Mouse (Mus musculus) embryonic facial prominence, embryonic 15.5 days (tissue): ENCODE results near the gene Zc3h6. TPM values are rescaled to one million over a fixed set of nuclear protein-coding genes. Genes with fewer than 3 reads are reported as not detected.
A peak's percentile ranks its signal among the peaks of the same experiment; 100 is the strongest.

Experiments used
- ATAC-seq: fragments of 200-750 bp; cut with Nextera tagmentation; 2 replicates; pipeline ENCODE4 v1.8.0; 2017; ENCODE audit warnings: low read depth, moderate TSS enrichment; ENCODE audit not compliant: insufficient number of reproducible peaks, low FRiP score, low TSS enrichment
- H3K27ac ChIP-seq: fragments of 300-500 bp; sonication (generic); replicated peaks from 2 replicates; pipeline ENCODE4 v1.5.1; 2015; ENCODE audit warnings: mild to moderate bottlenecking, inconsistent platforms
- H3K27me3 ChIP-seq: fragments of 300-500 bp; sonication (generic); 2 replicates; pipeline ENCODE4 v1.6.1; 2015; ENCODE audit warnings: inconsistent platforms
- H3K36me3 ChIP-seq: fragments of 300-500 bp; sonication (generic); 2 replicates; pipeline ENCODE4 v1.6.1; 2015; ENCODE audit warnings: mild to moderate bottlenecking, inconsistent platforms
- H3K4me1 ChIP-seq: fragments of 300-500 bp; sonication (generic); 2 replicates; pipeline ENCODE4 v1.6.1; 2015; ENCODE audit warnings: inconsistent platforms
- H3K4me2 ChIP-seq: fragments of 300-500 bp; sonication (generic); replicated peaks from 2 replicates; pipeline ENCODE4 v1.6.1; 2015; ENCODE audit warnings: mild to moderate bottlenecking, inconsistent platforms
- H3K4me3 ChIP-seq: fragments of 300-500 bp; sonication (generic); replicated peaks from 2 replicates; pipeline ENCODE4 v1.5.1; 2015; ENCODE audit warnings: mild to moderate bottlenecking, inconsistent platforms
- H3K9ac ChIP-seq: fragments of 300-500 bp; sonication (generic); 2 replicates; pipeline ENCODE4 v1.6.1; 2015; ENCODE audit warnings: inconsistent platforms
- H3K9me3 ChIP-seq: fragments of 300-500 bp; sonication (generic); replicated peaks from 2 replicates; pipeline ENCODE4 v1.6.1; 2016; ENCODE audit warnings: inconsistent platforms
- WGBS: fragments of 180-500 bp; shearing (Covaris S2); methylation state at CpG from one replicate; pipeline ENCODE4 v1.1.7; 2015; 5-methylcytosine and 5-hydroxymethylcytosine counted together
- polyA plus RNA-seq: library from polyadenylated mRNA; unstranded; fragments of >200 nt; fragmentation: Nextera tagmentation; extraction: Ambion mirVana; gene quantifications from 2 replicates; pipeline ENCODE4 v1.2.1, GENCODE M21; 2015

The Zc3h6 gene
- polyA plus RNA-seq, 1 experiment from 2014 or later, result 2.5 TPM

DNA sequence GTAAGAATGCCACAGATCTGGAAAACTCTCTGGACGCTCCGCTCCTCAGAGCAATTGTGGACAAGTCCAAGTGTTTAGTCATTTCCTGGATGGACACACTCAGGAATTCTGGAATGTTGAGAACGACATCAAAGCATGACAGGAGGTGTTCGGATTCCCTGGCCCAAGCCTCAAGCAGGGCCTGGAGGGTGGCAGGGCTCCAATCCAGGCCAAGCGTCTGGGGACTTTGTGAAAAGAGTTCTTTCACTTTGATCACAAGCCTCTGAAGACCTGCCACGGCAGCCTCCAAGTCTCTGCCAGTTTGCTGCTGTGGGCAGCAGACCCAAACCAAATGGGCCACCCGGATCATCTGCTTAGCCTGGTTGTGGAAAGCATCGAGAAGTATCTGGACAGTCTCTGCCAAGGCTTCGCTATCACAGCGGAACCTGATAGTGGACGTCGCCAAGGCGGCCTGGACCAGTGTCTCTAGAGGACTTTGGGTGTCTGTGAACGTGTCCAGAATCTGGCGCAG is 71.3 kb downstream of the Zc3h6 start:
- Histone ChIP-seq H3K36me3 (no peaks in the 10 kb centered on the region), H3K27ac (no peak overlapping the region), H3K9me3 (no peaks in the 10 kb centered on the region), H3K4me1 (peaks cover 14% of the 10 kb centered on the region), H3K4me3 (peak overlapping the region; percentile 44), H3K9ac (peak overlapping the region; percentile 28; the same call in 1 of the 2 replicates), H3K4me2 (peak overlapping the region; percentile 87), H3K27me3 (peaks cover 46% of the 10 kb centered on the region)
- WGBS, result 29% methylated on average over 15 of the region's 15 CpGs
- no peak for ATAC-seq

- peak overlapping the region; percentile 28; the same call in 1 of the 2 replicates for H3K9ac ChIP-seq
- no peaks in the 10 kb centered on the region for H3K36me3 ChIP-seq
- WGBS, result 2% methylated on average over 62 of the region's 62 CpGs
- peaks cover 14% of the 10 kb centered on the region for H3K4me1 ChIP-seq
- H3K27ac ChIP-seq, result no peak overlapping the region
- H3K4me2 ChIP-seq, result peak overlapping the region; percentile 87
- no peaks in the 10 kb centered on the region for H3K9me3 ChIP-seq
- H3K4me3 ChIP-seq, result peak overlapping the region; percentile 44
- peaks cover 46% of the 10 kb centered on the region for H3K27me3 ChIP-seq
- no peak for ATAC-seq
Observed at GRCm38 (mm10) chr2:129038937-129039631, 71.9 kb downstream of the Zc3h6 start.

- ATAC-seq, result no peak
- H3K9ac ChIP-seq, result no peak overlapping the region
- H3K4me3 ChIP-seq, result no peak overlapping the region
- H3K27me3 ChIP-seq, result peaks cover 46% of the 10 kb centered on the region
- 36% methylated on average over 6 of the region's 6 CpGs for WGBS
- H3K4me2 ChIP-seq, result no peak overlapping the region
- peaks cover 14% of the 10 kb centered on the region for H3K4me1 ChIP-seq
- no peaks in the 10 kb centered on the region for H3K9me3 ChIP-seq
- H3K36me3 ChIP-seq, result no peaks in the 10 kb centered on the region
- H3K27ac ChIP-seq, result no peak overlapping the region
Observed at GRCm38 (mm10) chr2:129040567-129040966, 73.4 kb downstream of the Zc3h6 start.

DNA sequence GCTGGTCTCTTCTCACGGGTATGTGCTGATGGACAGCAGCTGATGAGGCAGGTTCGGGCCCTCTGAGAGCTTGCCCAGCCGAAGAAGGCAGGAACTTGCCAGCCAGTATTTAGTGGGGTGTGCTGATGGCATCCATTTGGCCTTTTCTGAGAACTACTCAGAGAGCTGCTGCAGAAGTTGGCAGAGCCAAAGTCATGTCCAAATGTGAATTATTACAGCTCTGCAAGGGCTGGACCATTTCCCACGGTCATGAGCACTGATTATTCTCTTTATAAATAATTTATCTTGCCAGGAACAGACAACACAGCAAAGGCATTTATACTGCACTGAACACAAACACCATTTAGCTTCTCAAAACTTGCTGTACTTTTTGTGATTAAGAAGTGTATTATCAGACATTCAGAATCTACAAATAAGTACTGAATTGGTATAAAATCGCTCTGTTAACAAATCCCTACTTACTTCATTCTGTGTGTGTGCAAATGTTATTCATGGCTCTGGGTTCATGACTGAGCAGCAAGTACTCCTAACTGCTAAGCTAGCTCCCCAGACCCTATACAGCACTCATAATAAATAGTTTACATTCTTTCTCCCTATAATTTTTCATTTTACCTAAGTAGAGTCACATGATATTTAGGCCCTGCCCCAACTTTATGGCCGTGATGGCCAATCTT is 79.1 kb downstream of the Zc3h6 start:
- Histone ChIP-seq H3K4me3 (no peak overlapping the region), H3K27ac (no peak overlapping the region), H3K9me3 (no peaks in the 10 kb centered on the region), H3K9ac (no peak overlapping the region), H3K4me1 (no peaks in the 10 kb centered on the region), H3K36me3 (no peaks in the 10 kb centered on the region), H3K27me3 (no peaks in the 10 kb centered on the region), H3K4me2 (no peak overlapping the region)
- ATAC-seq, result no peak
- WGBS, result 68% methylated on average over 6 of the region's 6 CpGs

- no peak for ATAC-seq
- H3K4me1 ChIP-seq, result no peaks in the 10 kb centered on the region
- WGBS, result 84% methylated on average over 4 of the region's 4 CpGs
- no peak overlapping the region for H3K27ac ChIP-seq
- no peaks in the 10 kb centered on the region for H3K36me3 ChIP-seq
- H3K4me3 ChIP-seq, result no peak overlapping the region
- no peak overlapping the region for H3K4me2 ChIP-seq
- no peaks in the 10 kb centered on the region for H3K27me3 ChIP-seq
- H3K9me3 ChIP-seq, result no peaks in the 10 kb centered on the region
- no peak overlapping the region for H3K9ac ChIP-seq
Observed at GRCm38 (mm10) chr2:129046846-129047196, 79.6 kb downstream of the Zc3h6 start.

GRCm38 (mm10) chr2:129047811-129048210 is 80.6 kb downstream of the Zc3h6 start, which contains the start of gene Vinac1:
TSS of gene Vinac1 (minus strand) at chr2:129048172.
- no peak within 1 kb of the TSS for H3K4me3 ChIP-seq
- no peak within 1 kb of the TSS for H3K27ac ChIP-seq
- no peak for ATAC-seq
- H3K4me2 ChIP-seq, result no peak within 1 kb of the TSS
- H3K4me1 ChIP-seq, result no peaks in the 10 kb centered on the region
- H3K9me3 ChIP-seq, result no peaks in the 10 kb centered on the region
- 79% methylated on average over 8 of the region's 8 CpGs for WGBS
- H3K36me3 ChIP-seq, result no peaks in the 10 kb centered on the region
- H3K9ac ChIP-seq, result no peak within 1 kb of the TSS
- H3K27me3 ChIP-seq, result no peaks in the 10 kb centered on the region

DNA sequence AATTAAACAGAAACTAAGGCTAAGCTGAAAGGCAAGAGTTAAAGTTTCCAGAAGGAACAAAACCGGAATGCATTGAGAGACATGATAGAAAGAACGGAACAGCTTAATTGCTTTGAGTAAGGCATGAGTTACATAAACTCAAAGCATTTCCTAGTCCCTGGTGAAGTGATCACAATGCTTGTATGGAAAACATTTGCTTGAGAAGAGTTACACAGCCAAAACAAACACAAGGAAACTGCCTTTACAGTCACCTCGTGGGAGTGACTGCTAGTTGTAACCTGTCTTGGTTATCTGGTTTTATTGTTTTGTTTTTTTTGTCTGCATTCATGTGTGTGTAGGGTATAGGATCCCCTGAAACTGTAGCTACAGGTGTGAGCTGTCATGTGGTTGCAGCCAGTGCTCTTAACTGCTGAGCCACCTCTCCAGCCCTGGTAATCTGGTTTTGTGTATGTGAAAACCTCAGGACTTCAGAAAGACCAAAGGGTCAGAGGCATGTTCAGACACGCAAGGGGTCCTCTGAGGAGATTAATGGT is 85.3 kb downstream of the Zc3h6 start:
- no peak overlapping the region for H3K4me2 ChIP-seq
- no peaks in the 10 kb centered on the region for H3K36me3 ChIP-seq
- H3K9ac ChIP-seq, result no peak overlapping the region
- H3K27ac ChIP-seq, result no peak overlapping the region
- H3K9me3 ChIP-seq, result no peaks in the 10 kb centered on the region
- WGBS, result 40% methylated on average over 4 of the region's 4 CpGs
- H3K4me1 ChIP-seq, result no peaks in the 10 kb centered on the region
- ATAC-seq, result no peak
- H3K4me3 ChIP-seq, result no peak overlapping the region
- no peaks in the 10 kb centered on the region for H3K27me3 ChIP-seq

GRCm38 (mm10) chr2:129055741-129056140 is 88.5 kb downstream of the Zc3h6 start:
- Histone ChIP-seq H3K9me3 (no peaks in the 10 kb centered on the region), H3K9ac (no peak overlapping the region), H3K4me1 (no peaks in the 10 kb centered on the region), H3K4me2 (no peak overlapping the region), H3K4me3 (no peak overlapping the region), H3K36me3 (no peaks in the 10 kb centered on the region), H3K27ac (no peak overlapping the region), H3K27me3 (no peaks in the 10 kb centered on the region)
- ATAC-seq, result no peak
- 85% methylated on average over 6 of the region's 6 CpGs for WGBS

- Histone ChIP-seq H3K4me3 (no peak overlapping the region), H3K4me1 (no peaks in the 10 kb centered on the region), H3K9me3 (no peaks in the 10 kb centered on the region), H3K36me3 (no peaks in the 10 kb centered on the region), H3K9ac (no peak overlapping the region), H3K27me3 (no peaks in the 10 kb centered on the region), H3K4me2 (no peak overlapping the region), H3K27ac (no peak overlapping the region)
- WGBS, result 46% methylated on average over 9 of the region's 9 CpGs
- ATAC-seq, result no peak
Observed at GRCm38 (mm10) chr2:129056597-129056996, 89.4 kb downstream of the Zc3h6 start.

GRCm38 (mm10) chr2:129057256-129057655 is 90.1 kb downstream of the Zc3h6 start:
- H3K4me3 ChIP-seq, result no peak overlapping the region
- no peak for ATAC-seq
- no peaks in the 10 kb centered on the region for H3K4me1 ChIP-seq
- H3K36me3 ChIP-seq, result no peaks in the 10 kb centered on the region
- H3K27ac ChIP-seq, result no peak overlapping the region
- no peaks in the 10 kb centered on the region for H3K27me3 ChIP-seq
- no peak overlapping the region for H3K9ac ChIP-seq
- WGBS, result 95% methylated on average over 8 of the region's 8 CpGs
- no peaks in the 10 kb centered on the region for H3K9me3 ChIP-seq
- H3K4me2 ChIP-seq, result no peak overlapping the region

GRCm38 (mm10) chr2:129057920-129058361 is 90.7 kb downstream of the Zc3h6 start:
- Histone ChIP-seq H3K36me3 (no peaks in the 10 kb centered on the region), H3K4me1 (no peaks in the 10 kb centered on the region), H3K9ac (no peak overlapping the region), H3K4me3 (no peak overlapping the region), H3K4me2 (no peak overlapping the region), H3K27ac (no peak overlapping the region), H3K27me3 (no peaks in the 10 kb centered on the region), H3K9me3 (no peaks in the 10 kb centered on the region)
- ATAC-seq, result no peak
- WGBS, result 86% methylated on average over 6 of the region's 6 CpGs
